Mouse (Mus musculus): ENCODE data around the gene Cd79b.

Gene Cd79b

DNA sequence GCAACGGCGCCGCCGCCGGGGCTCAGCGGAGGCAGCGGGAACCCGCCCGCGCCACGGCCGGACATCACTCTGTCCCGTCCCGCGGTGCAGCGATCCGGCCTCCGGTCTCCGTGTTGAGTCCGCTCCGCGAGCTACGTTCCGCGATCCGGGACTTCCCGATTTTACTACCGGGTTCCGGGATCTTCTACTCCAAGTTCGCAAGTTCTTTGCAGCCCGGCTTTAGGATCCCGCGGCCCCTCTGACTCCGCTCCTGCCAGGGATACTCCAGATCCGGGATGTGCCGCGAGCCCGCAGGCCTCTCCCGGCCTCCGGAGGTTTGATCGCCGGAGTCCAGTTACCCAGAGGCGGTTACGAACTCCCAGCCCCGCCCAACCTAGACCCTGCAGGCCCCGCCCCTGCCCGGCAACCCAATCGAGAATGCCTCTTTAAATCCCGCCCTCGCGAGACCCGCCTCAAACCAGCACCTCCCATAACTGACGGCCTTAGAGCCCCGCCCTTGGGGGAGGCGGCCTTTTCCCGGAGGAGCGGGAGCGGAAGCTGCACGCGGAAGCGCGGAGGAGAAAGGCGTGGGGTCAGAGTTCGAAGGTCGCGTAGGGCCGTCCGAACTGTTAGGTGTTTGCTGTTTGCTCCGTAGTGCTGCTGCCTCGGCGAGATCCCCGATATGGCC lies 41.8 kb downstream of the Cd79b start, which contains the start of gene Smarcd2:
Gene Smarcd2 (minus strand): TSS at position 329 of the 667 bp plus-strand sequence.
- DNase-seq: peak; percentile 99

DNA sequence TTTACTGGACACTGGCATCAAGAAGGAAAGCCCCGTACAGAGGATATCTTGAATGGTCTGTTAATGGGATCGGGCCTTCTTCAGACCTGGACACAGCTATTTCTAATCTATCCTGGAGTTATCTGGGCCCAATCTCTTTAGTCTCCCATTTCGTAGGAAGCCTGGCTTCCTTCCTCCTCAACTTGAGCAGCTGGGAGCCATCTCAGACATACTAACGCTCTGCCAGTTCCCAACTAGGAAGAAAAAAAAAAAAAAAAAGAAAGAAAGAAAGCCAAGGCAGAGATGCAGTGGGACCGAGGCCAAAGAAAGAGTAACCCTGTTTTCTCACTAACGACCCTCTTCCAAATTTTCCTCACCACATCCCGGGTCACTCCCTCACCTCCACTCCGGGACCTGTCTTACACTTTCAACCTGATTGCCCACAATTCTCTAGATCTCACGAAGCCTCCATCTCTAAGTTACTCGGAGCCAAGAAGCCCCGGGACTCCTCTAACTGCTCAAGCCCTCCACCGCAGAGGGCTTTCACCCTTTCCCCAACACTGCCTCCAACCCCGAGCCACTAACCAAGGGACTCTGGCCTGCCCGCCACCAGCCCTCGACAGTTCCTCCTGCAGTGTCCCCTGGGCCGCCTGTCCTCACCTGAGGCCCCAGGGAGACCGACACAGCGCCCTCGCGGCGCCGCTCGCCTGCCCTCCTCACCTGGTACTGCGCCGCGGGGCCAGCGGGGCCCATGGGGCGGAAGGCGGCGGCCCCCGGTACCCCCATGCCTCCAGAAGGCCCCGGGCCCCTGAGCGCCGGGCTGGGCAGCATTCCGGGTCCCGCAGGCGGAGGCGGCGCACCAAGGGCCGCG lies 42.5 kb downstream of the Cd79b start:
- peak; percentile 60 to 63 for DNase-seq

DNA sequence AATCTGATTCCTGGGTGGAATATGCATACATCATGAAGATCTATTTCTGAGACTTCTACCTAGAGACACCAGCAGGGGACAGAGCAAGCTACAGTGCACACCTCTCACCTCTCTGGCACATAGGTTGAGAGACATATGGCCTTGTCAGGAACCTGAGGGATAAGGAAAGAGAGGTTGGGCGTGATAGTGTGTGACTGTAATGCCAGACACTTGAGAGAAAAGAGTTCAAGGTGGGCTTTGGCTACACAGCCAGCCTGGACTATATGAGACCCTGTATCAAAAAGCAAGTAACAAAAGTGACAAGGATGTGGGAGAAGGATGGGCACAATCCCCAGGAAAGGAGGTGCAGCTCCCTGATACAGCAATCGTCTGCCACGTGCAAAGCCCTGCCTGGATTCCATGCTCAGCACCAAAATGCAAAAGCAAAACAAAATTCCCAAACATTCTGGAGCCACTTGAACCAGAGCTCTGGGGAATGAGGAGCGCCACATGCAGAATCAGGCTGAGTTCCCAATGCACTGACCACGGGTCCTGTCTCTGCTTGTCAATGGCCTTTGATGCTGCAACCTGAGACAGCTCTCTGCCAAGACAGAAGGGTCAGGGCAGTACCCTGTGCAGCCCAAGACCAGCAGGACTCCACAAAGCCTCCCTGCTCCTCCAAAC lies 43.3 kb downstream of the Cd79b start:
- DNase-seq: peak; percentile 46 to 61

DNA sequence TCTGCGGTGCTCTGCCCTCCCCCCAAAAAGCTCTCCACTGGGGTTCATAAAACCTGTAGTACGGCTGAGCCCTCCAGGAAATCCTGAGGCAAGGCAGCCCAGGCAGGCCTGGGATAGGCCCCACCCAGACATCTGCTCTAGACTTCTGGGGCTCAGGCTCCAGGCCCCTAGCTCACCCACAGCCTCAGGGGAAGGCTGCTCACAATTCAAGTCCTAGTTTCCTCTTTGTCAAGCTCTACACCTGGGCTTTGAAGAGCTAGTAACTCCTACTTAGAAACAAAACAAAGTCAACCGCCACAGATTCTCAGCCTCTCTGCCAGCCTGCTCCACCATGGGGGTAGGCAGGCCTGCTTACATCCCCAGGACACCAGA lies 45.5 kb downstream of the Cd79b start:
- peak; percentile 58 to 69 for DNase-seq

DNA sequence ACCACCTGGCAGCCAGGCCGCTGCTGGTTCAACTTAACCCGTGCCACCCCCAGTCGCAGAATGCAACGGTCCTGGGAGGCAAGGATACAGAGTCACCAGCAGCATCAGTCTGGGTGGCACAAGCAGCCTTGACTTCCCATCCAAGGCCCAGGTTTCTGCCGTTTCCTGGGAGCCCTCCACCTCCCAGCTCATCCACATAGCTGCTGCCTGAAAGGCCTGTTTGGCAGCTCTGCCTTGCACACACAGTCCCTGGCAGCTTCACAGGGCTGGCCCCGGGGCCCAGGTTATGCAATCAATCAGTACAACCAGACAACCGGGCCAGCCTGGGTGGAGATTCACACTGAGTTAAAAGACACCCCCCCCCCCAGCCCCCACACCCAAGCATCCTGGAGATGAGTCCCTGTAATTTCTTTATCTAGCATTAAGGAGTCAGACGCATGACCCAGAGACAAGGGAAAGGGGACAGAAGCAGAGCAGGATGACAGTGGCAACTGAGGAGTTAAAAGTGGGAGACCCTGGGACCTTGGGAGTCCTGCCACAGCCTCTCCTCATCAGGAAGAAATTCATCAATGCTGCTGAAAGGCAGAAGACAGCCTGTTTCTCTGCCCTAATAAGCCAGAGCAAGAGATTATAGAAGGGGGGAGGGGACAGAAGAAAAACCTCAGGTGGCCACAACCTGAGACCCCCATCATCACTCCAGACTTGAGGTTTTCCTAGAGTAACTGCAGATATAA lies 46.1 kb downstream of the Cd79b start:
- DNase-seq: peak; percentile 88 to 93

DNA sequence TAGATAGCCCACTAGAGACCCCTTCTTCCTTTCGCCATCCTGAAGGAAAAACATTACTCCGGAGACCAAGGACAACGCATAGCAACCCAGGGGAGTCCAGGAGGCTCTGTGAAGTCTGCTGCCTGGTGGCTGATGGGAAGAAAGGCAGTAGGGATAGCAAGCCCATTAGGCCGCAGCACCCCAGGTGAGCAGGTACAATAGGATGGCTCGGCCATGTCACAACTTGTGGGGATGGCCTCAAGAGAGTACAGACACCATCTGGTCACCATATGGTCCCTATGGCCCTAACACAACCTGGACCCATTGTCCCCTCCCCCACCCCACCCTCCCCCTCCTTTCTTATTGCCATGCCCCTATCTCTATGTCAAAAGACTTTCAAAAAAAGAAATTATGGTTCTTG lies 46.7 kb downstream of the Cd79b start:
- DNase-seq: peak; percentile 63 to 74

DNA sequence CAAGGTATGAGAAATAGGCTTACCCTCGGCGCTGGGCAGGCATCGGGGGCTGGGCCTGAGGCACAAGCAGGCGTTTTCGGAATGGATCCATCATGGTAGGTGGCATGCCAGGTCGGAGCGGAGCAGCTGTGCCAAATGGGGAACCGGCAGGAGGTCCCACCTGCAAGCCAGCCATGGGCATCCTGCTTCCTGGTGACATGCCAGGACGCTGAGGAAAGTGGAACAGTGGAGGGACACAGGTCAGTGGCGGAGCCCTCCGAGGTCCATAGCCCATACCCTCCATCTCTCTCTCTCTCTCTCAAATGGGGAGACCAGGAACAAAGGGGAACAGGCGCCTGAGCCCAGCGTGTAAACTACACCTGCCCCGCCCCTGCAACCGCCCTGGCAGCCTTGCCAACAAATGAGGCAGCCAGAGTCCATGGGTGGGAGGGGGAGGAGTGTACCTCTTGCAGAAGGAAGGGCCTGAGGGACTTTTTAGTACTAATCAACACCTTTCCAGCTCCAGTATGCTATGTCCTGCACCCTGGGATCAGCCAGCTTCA lies 47.2 kb downstream of the Cd79b start:
- DNase-seq: peak; percentile 91 to 95

DNA sequence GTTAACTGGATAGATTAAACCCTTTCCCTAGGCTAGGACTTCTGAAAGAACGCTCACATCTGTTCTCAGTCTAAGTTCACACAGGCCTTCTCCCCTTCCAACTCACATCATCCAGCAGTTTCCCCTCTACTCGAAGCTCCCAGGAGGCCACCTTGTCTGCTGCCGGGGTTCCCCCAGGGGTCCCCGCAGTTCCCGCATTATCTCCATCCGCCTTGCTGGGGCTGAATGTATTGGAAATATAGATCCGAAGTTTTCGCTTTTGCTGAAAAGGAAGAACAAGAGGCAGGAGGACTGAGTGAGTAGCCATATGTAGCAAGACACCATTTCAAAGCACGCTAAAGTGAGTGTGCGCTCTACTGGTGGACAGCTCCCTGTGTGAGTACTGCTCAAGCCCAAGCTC lies 48.1 kb downstream of the Cd79b start:
- no peak for DNase-seq

DNA sequence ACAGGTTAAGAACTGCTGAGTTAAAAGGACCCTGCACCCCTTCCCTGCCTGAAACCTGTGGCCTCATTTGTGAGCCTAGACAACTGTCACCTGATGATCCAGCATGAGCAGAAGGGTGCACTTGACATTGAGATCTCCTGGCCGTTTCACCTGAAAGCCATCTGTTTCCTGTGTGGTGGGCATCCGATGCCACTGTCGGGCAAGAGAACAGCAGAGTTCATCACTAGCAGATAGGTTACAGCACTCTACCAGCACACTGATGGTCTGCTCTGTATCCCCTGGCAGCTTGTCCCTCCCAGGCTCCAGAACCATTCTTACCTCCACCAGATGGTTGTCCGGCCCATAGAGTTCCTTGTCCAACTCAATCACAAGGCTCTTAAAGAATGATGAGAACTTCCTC lies 49.0 kb downstream of the Cd79b start:
- DNase-seq: no peak

DNA sequence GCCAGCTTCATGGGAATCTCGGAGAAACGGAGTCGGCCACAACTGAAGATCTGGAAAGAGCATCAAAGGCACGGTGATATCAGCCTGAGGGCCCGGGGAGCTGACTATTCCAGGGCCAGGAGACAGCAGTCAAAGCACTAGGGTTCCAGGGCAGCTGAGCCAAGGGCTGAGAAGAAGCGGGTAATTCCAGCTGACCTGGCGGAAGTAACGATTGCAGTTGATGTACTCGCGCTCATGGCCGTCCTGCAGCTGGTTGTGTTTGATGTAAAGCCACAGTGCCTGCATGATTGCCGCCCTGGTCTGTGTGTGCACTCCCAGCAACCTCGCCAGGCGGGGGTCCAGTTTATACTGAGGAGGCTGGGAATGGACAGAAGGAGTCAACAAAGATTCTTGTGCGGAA lies 49.6 kb downstream of the Cd79b start:
- DNase-seq: peak in 1 of 2 experiments; percentile 20

DNA sequence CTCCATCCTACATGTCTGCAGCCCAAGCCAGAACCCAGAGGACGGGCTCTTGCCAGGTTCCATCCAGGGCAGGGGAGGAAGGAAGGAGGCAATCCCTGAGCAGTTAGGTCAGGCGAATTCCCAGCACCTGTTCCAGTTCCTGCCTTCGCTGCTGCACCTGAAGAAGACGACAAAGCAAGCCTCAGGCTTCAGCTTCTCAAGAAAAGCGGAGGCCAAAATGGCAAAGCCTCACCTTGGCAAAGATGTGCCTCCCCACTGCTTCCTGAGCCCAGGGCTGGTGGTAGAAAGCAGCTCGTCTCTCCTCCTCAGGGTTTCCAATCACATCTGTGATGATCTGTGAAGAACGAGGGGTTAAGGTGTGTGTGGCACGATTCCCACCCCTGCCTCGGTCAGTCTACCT lies 50.6 kb downstream of the Cd79b start:
- DNase-seq: peak in 1 of 2 experiments; percentile 52

Measured in cerebellum, postnatal 14 days (tissue).